Mouse (Mus musculus) heart, embryonic 11.5 days (tissue): ENCODE data around the gene Mc1r. TPM values are rescaled to one million over a fixed set of nuclear protein-coding genes. Genes with fewer than 3 reads are reported as not detected.

Experiments used
- polyA plus RNA-seq: library from polyadenylated mRNA; unstranded; fragments of >200 nt; fragmentation: Nextera tagmentation; extraction: Ambion mirVana; gene quantifications from 2 replicates; pipeline ENCODE4 v1.2.1, GENCODE M21; 2014

Gene Mc1r
- polyA plus RNA-seq, 1 experiment from 2014 or later, result not detected

Other genes starting within 250 kb of the Mc1r start
- 6.6 and 8.1 TPM in 2 replicates for gene Sult5a1, start 248.8 kb upstream of the Mc1r start, polyA plus RNA-seq
- 1.0 and 1.3 TPM in 2 replicates for gene Dpep1, start 220.9 kb upstream of the Mc1r start, polyA plus RNA-seq
- gene Chmp1a, start 194.3 kb upstream of the Mc1r start, polyA plus RNA-seq, result 63.1 and 74.1 TPM in 2 replicates
- 3.4 and 5.0 TPM in 2 replicates for gene Spata33, start 194.3 kb upstream of the Mc1r start, polyA plus RNA-seq
- gene Cdk10, start 182.3 kb upstream of the Mc1r start, polyA plus RNA-seq, result 22.6 and 24.2 TPM in 2 replicates
- 1.6 TPM in 2 replicates for gene Spata2l, start 170.9 kb upstream of the Mc1r start, polyA plus RNA-seq
- 11.7 and 12.1 TPM in 2 replicates for gene Zfp276, start 152.9 kb upstream of the Mc1r start, polyA plus RNA-seq
- gene Vps9d1, start 152.8 kb upstream of the Mc1r start, polyA plus RNA-seq, result 16.8 and 19.8 TPM in 2 replicates
- gene Fanca, start 88.5 kb upstream of the Mc1r start, polyA plus RNA-seq, result 22.8 and 27.7 TPM in 2 replicates
- gene Spire2, start 74.4 kb upstream of the Mc1r start, polyA plus RNA-seq, result 2.9 and 3.0 TPM in 2 replicates
- gene Tcf25, start 33.4 kb upstream of the Mc1r start, polyA plus RNA-seq, result 148 and 165 TPM in 2 replicates
- gene Tubb3, start 4.3 kb downstream of the Mc1r start, polyA plus RNA-seq, result 13.6 and 13.8 TPM in 2 replicates
- gene Def8, start 16.4 kb downstream of the Mc1r start, polyA plus RNA-seq, result 32.2 and 36.1 TPM in 2 replicates
- gene Afg3l1, start 70.8 kb downstream of the Mc1r start, polyA plus RNA-seq, result 29.8 and 32.9 TPM in 2 replicates
- gene Dbndd1, start 108.4 kb downstream of the Mc1r start, polyA plus RNA-seq, result 2.2 and 3.2 TPM in 2 replicates
- 17.8 and 18.5 TPM in 2 replicates for gene Gas8, start 111.7 kb downstream of the Mc1r start, polyA plus RNA-seq
- 15.9 and 17.3 TPM in 2 replicates for gene Rhou, start 246.8 kb downstream of the Mc1r start, polyA plus RNA-seq